Mouse (Mus musculus) layer of hippocampus, adult 9-11 months (tissue): ENCODE data around the gene Dcaf8.
"Not testable (repeated sequence)": the region's sequence is repeated elsewhere in the genome, so short reads cannot be mapped to it uniquely, and the experiment has no call there.

ENCODE experiments used
- DNase-seq: peaks from one replicate; pipeline ENCODE4 v3.0.0; 2022

The Dcaf8 gene

DNA sequence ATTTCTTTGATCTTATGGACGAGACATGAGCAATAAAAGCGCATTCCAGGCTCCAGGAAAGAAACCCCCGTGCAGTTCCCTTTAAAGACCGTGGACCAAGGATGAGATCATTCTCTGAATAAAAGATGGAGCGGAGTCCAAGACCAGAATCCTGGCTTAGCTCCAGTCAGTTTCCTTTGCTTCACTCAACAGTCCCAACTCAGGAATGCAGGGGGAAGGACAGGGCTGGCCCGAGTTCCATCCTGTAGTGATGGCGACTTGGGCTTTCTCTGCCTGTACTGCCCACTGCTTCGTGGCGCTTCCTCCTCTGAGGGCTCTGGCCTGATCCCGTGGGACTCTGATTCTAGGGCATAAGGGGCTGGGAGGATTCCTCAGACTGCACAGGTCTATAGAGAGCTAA lies 72.5 kb downstream of the Dcaf8 start:
- no peak for DNase-seq

- DNase-seq, result no peak
Measured at GRCm38 (mm10) chr1:172221297-172222063, 73.6 kb downstream of the Dcaf8 start.

DNA sequence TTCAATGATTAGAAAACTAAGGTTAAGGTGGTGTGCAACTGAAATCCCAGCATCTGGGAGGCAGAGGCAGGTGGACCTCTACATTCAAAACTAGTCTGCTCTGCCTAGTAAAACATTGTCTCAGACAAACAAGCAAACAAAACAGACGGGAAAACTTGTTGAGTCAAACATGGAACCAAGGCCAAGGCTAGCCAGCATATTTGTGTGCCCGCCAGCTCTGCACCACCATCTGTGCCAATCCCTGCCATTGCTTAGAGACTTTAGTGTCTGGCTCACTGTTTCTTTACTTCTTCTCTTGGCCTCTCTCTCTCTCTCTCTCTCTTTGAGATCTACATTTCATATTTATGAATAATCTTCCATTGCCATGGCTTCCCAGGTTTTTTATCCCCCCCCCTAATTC lies 80.3 kb downstream of the Dcaf8 start:
- no peak for DNase-seq

DNA sequence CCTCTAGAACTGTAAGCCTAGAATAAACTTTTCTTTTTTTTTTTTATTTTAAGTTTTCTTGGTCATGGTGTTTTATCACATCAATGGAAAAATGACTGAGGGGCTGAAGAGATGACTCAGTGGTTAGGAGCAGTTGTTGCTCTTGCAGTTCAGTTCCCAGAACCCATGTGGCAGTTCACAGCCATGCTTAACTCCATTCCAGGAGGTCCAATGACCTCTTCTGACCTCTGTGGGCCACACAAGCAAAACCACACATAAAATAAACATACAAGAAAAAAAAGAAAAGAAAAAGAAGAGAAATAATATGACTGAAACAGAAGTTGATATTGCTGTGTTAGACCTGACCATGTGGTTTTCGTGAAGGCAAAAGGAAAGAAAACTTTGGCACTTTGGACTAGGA lies 81.3 kb downstream of the Dcaf8 start:
- no peak for DNase-seq

DNA sequence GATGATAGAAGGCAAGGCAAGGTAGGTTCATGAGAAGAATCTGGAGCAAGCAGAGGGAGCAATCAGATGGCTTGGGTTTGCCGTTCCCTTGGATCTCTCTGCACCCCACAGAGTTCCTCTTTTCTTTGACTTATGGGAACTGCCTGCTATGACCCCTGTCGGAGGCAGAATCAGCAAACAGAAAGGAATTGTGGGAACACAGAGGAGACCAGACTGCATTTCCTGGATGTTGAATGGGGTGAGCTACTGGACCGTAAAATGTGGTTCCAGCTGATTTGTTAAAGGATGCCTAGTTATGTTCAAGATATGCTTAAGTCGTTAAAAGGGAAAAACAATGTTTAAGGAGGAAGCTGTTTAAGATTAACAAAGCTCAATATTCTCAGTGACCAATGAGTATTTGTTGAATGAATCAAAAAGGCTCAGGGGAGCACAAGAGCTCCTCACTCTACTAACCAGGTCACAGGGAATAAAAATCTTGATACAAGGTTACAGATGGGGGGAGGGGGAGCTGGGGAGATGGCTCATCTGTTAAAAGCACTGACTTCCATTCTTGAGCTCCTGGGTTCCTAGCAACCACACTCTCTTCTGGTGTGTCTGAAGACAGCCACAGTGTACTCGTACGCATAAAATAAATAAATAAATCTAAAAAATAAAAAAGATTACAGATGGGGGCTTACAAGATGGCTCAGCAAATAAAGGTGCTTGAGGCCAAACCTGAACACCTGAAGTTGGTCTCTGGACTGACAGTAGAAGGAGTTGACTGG lies 93.2 kb downstream of the Dcaf8 start:
- no peak for DNase-seq

GRCm38 (mm10) chr1:172242401-172242800 lies 94.5 kb downstream of the Dcaf8 start:
- DNase-seq, result peak; percentile 18

- DNase-seq, result no peak
Measured at GRCm38 (mm10) chr1:172243547-172244205, 95.8 kb downstream of the Dcaf8 start.

DNA sequence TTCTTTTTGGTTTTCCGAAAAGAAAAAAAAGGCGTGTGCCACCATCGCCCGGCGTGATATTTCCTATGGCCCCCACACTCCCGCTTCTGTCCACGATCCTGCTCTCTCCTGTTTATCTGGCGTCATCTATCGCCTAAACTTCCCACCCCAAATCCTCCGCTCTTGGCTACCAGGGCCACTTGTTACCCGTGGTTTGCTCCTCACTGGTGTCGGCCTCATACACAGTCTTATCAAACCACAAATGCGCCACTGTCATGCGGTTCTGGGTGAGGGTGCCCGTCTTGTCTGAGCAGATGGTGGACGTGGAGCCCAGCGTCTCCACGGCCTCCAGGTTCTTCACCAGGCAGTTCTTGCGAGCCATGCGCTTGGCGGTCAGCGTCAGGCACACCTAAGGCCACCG lies 96.8 kb downstream of the Dcaf8 start:
- not testable (repeated sequence) for DNase-seq
